Mouse (Mus musculus) limb, embryonic 15.5 days (tissue): Measurements from ENCODE around the gene Capn11. TPM values are rescaled to one million over a fixed set of nuclear protein-coding genes. Genes with fewer than 3 reads are reported as not detected.
"Not testable (repeated sequence)": the region's sequence is repeated elsewhere in the genome, so short reads cannot be mapped to it uniquely, and the experiment has no call there.

Experiments
- ATAC-seq: fragments of 200-750 bp; cut with Nextera tagmentation; 2 replicates; pipeline ENCODE4 v1.8.0; 2017; ENCODE audit warnings: low read depth, moderate TSS enrichment; ENCODE audit not compliant: insufficient number of reproducible peaks, low FRiP score, low TSS enrichment
- H3K27ac ChIP-seq: fragments of 300-500 bp; sonication (generic); 2 replicates; pipeline ENCODE4 v1.5.1; 2015; ENCODE audit warnings: moderate library complexity, mild to moderate bottlenecking, inconsistent platforms
- H3K27me3 ChIP-seq: fragments of 300-500 bp; sonication (generic); 2 replicates; pipeline ENCODE4 v1.6.1; 2015; ENCODE audit warnings: inconsistent platforms
- H3K36me3 ChIP-seq: fragments of 300-500 bp; sonication (generic); 2 replicates; pipeline ENCODE4 v1.6.1; 2015; ENCODE audit warnings: inconsistent platforms
- H3K4me1 ChIP-seq: fragments of 300-500 bp; sonication (generic); 2 replicates; pipeline ENCODE4 v1.6.1; 2015; ENCODE audit warnings: inconsistent platforms
- H3K4me2 ChIP-seq: fragments of 300-500 bp; sonication (generic); 2 replicates; pipeline ENCODE4 v1.6.1; 2015; ENCODE audit warnings: mild to moderate bottlenecking, inconsistent platforms
- H3K4me3 ChIP-seq: fragments of 300-500 bp; sonication (generic); 2 replicates; pipeline ENCODE4 v1.5.1; 2015; ENCODE audit warnings: mild to moderate bottlenecking, inconsistent platforms
- H3K9ac ChIP-seq: fragments of 300-500 bp; sonication (generic); 2 replicates; pipeline ENCODE4 v1.6.1; 2015; ENCODE audit warnings: inconsistent platforms
- H3K9me3 ChIP-seq: fragments of 300-500 bp; sonication (generic); 2 replicates; pipeline ENCODE4 v1.6.1; 2016; ENCODE audit warnings: inconsistent platforms
- WGBS: fragments of 180-500 bp; shearing (Covaris S2); methylation state at CpG from one replicate; pipeline ENCODE4 v1.1.7; 2015; 5-methylcytosine and 5-hydroxymethylcytosine counted together
- polyA plus RNA-seq: library from polyadenylated mRNA; unstranded; fragments of >200 nt; fragmentation: Nextera tagmentation; extraction: Ambion mirVana; gene quantifications from 2 replicates; pipeline ENCODE4 v1.2.1, GENCODE M21; 2015

Gene Capn11
- polyA plus RNA-seq, 1 experiment from 2014 or later = 0.37 TPM

DNA sequence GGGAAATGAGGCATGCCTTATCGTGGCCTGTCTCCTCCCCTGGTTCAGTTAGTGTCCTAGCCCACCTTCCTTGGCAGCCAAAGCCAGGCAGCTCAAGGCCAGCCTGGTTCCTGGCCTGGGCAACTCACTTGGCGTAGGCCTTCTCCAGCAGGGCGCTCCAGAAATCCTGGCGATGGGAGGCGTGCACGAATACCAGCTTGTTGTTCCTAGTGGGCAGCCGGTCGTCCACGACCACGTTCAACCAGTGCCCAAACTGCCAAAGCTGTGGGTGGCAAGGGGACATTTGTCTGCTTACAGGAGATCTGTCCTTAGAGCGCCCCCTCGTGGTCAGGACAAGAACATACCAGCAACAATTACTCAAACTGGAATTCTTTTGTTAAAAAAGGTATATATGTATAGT, 16.4 kb downstream of the Capn11 start:
- H3K36me3 ChIP-seq = no peaks in the 10 kb centered on the region
- no peaks in the 10 kb centered on the region for H3K9me3 ChIP-seq
- H3K27ac ChIP-seq = no peak overlapping the region
- H3K4me3 ChIP-seq = no peak overlapping the region
- no peak overlapping the region for H3K4me2 ChIP-seq
- no peak overlapping the region for H3K9ac ChIP-seq
- peaks cover 4% of the 10 kb centered on the region; the same call in 1 of the 2 replicates for H3K4me1 ChIP-seq
- no peaks in the 10 kb centered on the region for H3K27me3 ChIP-seq
- WGBS = 22% methylated on average over 12 of the region's 12 CpGs
- 0 out of 2 replicates have a peak, but pooled peaks have one; percentile 35 for ATAC-seq

DNA sequence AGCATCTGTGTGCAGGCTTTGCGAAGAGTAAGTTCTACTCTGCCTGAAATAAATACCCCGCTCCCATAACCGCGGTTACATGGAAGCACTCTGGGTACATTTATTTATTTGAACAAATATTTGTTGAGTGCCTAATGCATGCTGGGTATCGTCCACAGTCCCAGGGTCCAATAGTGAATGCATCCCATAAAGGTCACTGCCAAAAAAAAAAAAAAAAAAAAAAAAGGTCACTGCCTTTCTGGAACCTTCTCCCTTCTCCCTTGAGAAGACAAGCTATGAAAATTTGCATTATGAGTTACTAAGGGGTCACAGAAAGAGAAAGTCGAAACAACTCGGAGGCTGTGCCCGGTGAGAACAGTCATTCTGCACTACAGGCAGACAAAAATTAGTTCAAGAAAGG, 17.1 kb downstream of the Capn11 start:
- no peak overlapping the region for H3K4me3 ChIP-seq
- no peak overlapping the region for H3K27ac ChIP-seq
- H3K27me3 ChIP-seq = no peaks in the 10 kb centered on the region
- peaks cover 4% of the 10 kb centered on the region; the same call in 1 of the 2 replicates for H3K4me1 ChIP-seq
- 90% methylated on average over 8 of the region's 8 CpGs for whole genome bisulfite sequencing
- H3K9me3 ChIP-seq = no peaks in the 10 kb centered on the region
- H3K36me3 ChIP-seq = no peaks in the 10 kb centered on the region
- H3K4me2 ChIP-seq = no peak overlapping the region
- ATAC-seq = no peak
- H3K9ac ChIP-seq = no peak overlapping the region

DNA sequence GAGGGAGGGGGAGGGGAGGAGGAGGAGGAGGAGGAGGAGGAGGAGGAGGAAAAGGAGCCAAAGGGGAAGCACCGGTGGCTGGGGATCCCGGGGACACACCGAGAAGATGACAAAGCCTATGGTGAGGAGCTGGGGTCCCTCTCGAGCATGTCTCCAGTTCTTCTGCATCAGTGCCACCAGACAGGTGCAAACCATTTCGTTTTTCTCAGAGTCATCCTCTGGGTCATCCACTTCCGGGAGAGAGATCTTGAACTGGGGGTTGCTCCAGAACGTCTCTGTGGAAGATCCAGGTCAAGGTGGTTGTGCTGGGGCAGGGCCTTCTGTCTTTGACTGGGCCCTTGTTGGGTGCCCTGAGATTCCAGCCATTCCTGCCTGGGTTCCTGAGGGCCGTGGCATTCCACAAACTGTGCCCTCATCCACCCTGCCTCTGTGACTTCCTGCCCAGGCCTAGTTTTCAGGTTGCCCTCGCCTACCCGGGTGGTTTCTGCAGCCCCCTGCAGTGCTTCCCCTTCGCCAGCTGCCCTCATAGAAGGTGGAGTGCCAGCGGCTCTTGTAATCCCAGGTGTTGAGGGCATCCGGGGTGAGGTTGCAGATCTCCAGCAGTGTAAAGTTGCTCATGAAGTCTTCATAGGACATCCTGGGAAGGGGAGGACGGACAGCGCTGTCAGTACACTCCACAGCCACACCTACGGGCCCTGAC, 20.4 kb downstream of the Capn11 start:
- Histone ChIP-seq H3K4me1 (peaks cover 4% of the 10 kb centered on the region; the same call in 1 of the 2 replicates), H3K9me3 (no peaks in the 10 kb centered on the region), H3K4me2 (no peak overlapping the region), H3K36me3 (no peaks in the 10 kb centered on the region), H3K27me3 (no peaks in the 10 kb centered on the region), H3K4me3 (no peak overlapping the region), H3K27ac (no peak overlapping the region), H3K9ac (no peak overlapping the region)
- no peak for ATAC-seq
- WGBS = 74% methylated on average over 16 of the region's 16 CpGs

DNA sequence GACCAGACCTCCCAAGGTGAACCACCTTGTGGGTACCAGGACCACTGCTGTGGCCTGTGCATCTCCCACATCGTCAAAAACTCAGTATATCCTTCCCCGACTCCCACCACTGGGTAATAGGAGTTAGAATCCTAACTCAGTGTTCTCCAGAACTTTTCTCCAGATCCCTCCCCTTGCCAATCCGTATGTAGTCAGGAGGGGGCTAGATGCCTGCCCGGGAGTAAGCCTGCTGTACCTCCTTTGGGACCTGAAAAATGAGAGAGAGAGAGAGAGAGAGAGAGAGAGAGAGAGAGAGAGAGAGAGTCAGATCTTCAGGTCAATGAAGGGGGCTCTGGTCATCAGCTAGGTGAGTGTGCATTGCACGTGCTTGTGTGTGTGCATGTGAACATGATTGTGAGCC, 25.1 kb downstream of the Capn11 start:
- WGBS = 79% methylated on average over 5 of the region's 5 CpGs
- Histone ChIP-seq H3K4me2 (no peak overlapping the region), H3K4me1 (peaks cover 14% of the 10 kb centered on the region)

DNA sequence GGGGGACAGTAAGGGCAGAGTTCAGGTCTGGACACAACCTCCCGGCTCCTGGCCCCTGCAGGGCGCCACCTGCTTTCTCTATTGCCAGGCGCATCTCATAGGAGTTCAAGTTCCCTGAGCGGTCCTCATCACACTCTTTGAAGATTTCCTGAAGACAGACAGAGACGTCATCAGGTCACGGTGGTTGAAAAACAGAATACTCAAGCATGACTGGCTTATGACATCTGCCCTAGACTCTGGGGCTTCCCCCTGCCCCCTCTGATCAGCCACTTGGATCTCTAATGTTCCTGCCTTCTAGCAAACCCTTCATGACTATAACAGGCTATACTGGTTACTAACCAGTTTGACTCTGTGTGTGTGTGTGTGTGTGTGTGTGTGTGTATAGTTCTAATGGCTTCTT, 27.2 kb downstream of the Capn11 start:
- whole genome bisulfite sequencing = 74% methylated on average over 6 of the region's 6 CpGs
- Histone ChIP-seq H3K9ac (no peak overlapping the region), H3K9me3 (no peaks in the 10 kb centered on the region), H3K27ac (no peak overlapping the region), H3K4me1 (peaks cover 14% of the 10 kb centered on the region), H3K36me3 (no peaks in the 10 kb centered on the region), H3K4me3 (no peak overlapping the region), H3K27me3 (no peaks in the 10 kb centered on the region), H3K4me2 (no peak overlapping the region)
- no peak for ATAC-seq

More for the DNA sequence above, 25.1 kb downstream of the Capn11 start:
- Histone ChIP-seq H3K27me3 (no peaks in the 10 kb centered on the region), H3K36me3 (no peaks in the 10 kb centered on the region), H3K9ac (no peak overlapping the region), H3K4me3 (no peak overlapping the region), H3K9me3 (no peaks in the 10 kb centered on the region), H3K27ac (no peak overlapping the region)
- no peak for ATAC-seq

DNA sequence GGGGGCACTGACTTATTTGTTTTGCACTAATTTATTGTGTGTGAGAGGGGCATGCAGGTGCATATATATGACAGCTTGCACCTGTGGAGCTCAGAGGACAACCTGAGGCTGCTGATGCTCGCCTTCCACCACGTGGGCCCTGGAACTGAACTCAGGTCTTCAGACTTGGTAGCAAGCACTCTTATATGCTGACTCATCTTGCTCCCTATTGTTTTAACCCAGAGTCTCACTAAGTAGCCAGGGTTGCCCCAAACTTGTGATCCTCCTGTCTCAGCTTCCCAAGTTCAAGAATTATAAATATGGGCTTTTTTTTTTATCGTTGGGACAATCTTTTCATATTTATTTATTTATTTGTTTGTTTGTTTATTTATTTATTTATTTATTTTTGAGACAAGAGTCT, 28.1 kb downstream of the Capn11 start:
- Histone ChIP-seq H3K4me1 (peaks cover 18% of the 10 kb centered on the region), H3K4me2 (no peak overlapping the region), H3K4me3 (no peak overlapping the region), H3K27me3 (no peaks in the 10 kb centered on the region), H3K9ac (no peak overlapping the region), H3K36me3 (no peaks in the 10 kb centered on the region), H3K27ac (no peak overlapping the region), H3K9me3 (no peaks in the 10 kb centered on the region)
- 51% methylated on average over 3 of the region's 3 CpGs for WGBS
- ATAC-seq = no peak

DNA sequence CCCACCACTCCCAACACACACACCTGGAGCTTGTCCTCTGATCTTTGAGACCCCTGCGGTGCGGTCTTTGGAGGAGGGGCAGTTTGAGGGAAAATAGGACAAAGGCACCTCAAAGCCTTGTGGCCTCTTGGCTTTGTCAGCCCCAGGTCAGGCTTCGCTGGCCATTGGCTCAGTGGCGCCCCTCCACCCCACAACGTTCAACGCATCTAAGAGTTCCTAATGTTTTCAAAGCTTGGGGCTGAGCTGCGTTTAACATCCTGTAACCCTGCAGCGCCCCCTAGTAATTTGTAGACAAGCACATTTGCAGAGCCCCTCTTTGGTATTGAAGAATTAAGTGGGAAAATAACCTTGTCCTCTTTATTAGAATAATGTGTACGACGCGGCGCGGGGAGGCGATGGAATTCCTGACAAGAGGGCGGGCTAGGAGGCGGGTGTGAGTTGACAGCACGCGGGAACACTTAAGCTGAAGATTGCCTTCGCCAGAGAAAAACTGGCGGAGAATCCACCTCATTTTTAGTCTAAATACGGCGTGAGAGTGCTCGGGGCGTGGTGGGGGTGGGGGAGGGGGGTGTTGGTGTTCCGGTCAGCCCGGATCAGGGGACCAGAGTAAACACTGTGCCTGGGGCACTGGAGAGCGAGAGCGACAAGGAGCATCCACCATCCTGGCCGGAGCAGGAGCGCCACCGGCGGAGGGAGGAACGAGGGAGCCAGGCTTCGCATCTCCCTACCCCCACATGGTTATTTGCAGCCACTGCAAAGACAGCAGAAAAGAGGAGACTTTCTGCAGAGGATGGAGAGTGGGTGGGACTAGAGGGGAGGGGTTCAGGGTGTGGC, 29.0 kb downstream of the Capn11 start:
- peaks cover 18% of the 10 kb centered on the region for H3K4me1 ChIP-seq
- peak; percentile 60 for ATAC-seq
- H3K27ac ChIP-seq = no peak overlapping the region; the same call in 1 of the 2 replicates
- H3K9me3 ChIP-seq = no peaks in the 10 kb centered on the region
- no peaks in the 10 kb centered on the region for H3K27me3 ChIP-seq
- peak overlapping the region; percentile 41 for H3K4me3 ChIP-seq
- H3K36me3 ChIP-seq = no peaks in the 10 kb centered on the region
- WGBS = 3% methylated on average over 34 of the region's 34 CpGs
- 0 out of 2 replicates have a peak overlapping the region, but pooled peaks have one; percentile 33 for H3K9ac ChIP-seq
- H3K4me2 ChIP-seq = peak overlapping the region; percentile 87

DNA sequence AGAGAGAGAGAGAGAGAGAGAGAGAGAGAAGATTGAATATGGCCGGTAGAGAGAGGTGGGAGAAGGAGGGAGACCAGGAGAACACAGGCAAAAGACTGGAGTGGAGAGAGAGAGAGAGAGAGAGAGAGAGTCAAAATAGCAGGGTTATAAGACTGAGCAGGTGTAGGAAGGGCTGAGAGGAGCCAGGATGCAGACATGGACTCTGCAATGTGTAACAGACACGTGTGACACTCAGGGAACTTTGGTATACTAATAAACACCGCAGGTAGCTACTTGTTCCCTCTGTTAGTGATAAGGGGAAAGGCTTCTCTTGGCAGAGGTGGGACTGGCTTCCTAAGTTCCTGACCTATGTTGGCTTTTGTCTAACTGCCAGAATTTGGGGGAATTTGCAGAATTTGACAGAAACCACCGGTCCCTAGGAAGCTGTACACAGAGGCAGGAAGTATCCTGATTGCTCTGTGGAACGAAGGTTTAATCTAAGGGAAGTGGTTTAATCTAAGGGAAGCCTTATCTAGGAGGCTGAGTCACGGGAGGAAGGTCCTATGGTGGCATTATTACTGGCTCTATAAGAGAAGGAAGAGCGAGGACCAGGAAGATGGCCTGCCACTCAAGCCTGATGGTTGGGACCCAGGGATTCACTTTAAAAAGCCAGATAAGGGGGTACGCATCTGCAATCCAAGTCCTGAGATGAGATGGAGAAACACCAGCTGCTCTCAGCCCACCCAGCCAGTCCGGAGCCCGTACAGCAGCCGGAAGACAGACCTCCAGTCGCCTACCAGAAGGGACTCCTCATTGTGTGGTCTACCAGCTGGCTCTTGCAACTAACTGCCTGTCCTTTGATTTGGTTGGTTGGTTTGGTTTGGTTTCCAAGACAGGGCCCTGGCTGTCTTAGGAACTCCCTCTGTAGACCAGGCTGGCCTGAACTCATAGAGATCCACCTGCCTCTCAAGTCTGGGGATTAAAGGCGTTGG, 30.0 kb downstream of the Capn11 start:
- no peak for ATAC-seq
- H3K4me3 ChIP-seq = peak overlapping the region; percentile 41
- WGBS = 64% methylated on average over 13 of the region's 13 CpGs
- no peak overlapping the region; the same call in 1 of the 2 replicates for H3K27ac ChIP-seq
- no peaks in the 10 kb centered on the region for H3K36me3 ChIP-seq
- H3K9ac ChIP-seq = no peak overlapping the region
- no peaks in the 10 kb centered on the region for H3K9me3 ChIP-seq
- H3K4me1 ChIP-seq = peaks cover 18% of the 10 kb centered on the region
- H3K27me3 ChIP-seq = no peaks in the 10 kb centered on the region
- H3K4me2 ChIP-seq = peak overlapping the region; percentile 87

DNA sequence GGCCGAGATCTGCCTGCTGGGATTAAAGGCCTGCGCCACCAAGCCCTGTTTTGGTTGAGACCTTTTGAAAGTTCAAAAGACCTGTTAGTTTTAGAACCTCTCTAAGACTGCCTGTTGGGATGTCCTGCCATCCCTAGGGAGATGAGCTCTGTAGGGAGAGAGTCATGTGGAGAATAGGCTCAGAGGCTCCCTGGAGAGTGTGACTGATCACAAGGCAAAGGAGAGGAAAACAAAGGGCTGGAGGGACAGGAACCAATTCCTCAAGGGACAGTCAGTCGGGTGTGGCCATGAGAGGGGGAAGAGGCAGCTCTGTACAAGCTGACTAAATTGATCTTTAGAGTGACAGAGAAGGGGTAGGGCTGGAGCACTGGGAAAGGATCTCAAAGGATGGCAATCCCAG, 31.0 kb downstream of the Capn11 start:
- no peak for ATAC-seq
- Histone ChIP-seq H3K9ac (no peak overlapping the region), H3K4me2 (no peak overlapping the region), H3K9me3 (no peaks in the 10 kb centered on the region), H3K4me1 (peaks cover 18% of the 10 kb centered on the region), H3K27me3 (no peaks in the 10 kb centered on the region), H3K27ac (no peak overlapping the region), H3K4me3 (no peak overlapping the region), H3K36me3 (no peaks in the 10 kb centered on the region)
- 39% methylated on average over 3 of the region's 3 CpGs for WGBS

DNA sequence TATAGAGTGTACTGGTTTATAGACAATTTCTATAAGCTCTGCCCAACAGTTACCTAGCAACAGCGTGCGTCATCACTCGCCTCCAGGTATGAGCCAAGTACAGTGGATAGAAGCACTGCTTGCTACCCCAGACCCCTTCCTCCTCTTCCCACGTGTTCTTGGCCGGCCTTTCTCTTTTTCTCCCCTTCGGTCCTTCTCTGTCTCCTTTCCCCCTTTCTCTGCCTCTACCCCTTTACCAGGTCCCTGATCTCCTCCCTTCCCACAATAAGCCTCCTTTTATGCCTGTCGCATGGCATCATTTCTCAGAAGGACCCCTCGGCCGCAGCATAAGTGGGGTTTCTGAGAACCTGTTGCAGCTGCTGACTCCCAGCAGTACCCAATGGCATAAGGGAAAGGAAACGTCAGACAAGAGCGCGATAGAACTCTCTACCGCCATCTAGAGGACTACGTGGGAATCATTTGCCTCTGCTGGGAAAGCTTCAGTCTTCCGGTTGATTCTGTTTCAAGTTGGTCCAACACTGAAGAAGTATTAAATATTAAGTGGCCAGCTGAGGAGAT, 32.5 kb downstream of the Capn11 start:
- Histone ChIP-seq H3K4me3 (peak overlapping the region; percentile 13; the same call in 1 of the 2 replicates), H3K4me1 (peaks cover 18% of the 10 kb centered on the region), H3K4me2 (peak overlapping the region; percentile 39), H3K9me3 (no peaks in the 10 kb centered on the region), H3K9ac (no peak overlapping the region), H3K36me3 (no peaks in the 10 kb centered on the region), H3K27ac (no peak overlapping the region), H3K27me3 (no peaks in the 10 kb centered on the region)
- peak; percentile 32; the same call in 1 of the 2 replicates for ATAC-seq
- WGBS = 25% methylated on average over 15 of the region's 15 CpGs

DNA sequence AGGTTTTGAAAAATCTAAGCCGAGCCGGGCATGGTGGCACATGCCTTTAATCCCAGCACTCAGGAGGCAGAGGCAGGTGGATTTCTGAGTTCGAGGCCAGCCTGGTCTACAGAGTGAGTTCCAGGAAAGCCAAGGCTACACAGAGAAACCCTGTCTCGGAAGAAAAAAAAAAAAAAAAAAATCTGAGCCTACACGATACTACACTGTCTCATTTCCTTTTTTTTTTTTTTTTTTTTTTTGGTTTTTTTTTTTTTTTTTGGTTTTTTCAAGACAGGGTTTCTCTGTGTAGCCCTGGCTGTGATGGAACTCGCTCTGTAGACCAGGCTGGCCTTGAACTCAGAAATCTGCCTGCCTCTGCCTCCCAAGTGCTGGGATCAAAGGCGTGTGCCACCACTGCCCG, 35.7 kb downstream of the Capn11 start:
- H3K27ac ChIP-seq, H3K36me3 ChIP-seq, ATAC-seq, H3K9ac ChIP-seq, H3K4me3 ChIP-seq, H3K27me3 ChIP-seq, H3K4me2 ChIP-seq, H3K9me3 ChIP-seq: not testable (repeated sequence)
- 85% methylated on average over 8 of the region's 8 CpGs for WGBS
- H3K4me1 ChIP-seq = peaks cover 13% of the 10 kb centered on the region
